Mouse (Mus musculus): ENCODE data around the gene Tbc1d22a.
"Not testable (repeated sequence)": the region's sequence is repeated elsewhere in the genome, so short reads cannot be mapped to it uniquely, and the experiment has no call there.

Gene Tbc1d22a

GRCm38 (mm10) chr15:86181321-86181720 lies 32.9 kb upstream of the Tbc1d22a start:
- not testable (repeated sequence) for DNase-seq

- DNase-seq = peak; percentile 53 to 73
Measured at GRCm38 (mm10) chr15:86181941-86182439, 32.3 kb upstream of the Tbc1d22a start.

- DNase-seq = peak; percentile 75 to 77
Measured at GRCm38 (mm10) chr15:86182646-86183045, 31.6 kb upstream of the Tbc1d22a start.

GRCm38 (mm10) chr15:86183484-86183883 lies 30.8 kb upstream of the Tbc1d22a start:
- DNase-seq = no peak

GRCm38 (mm10) chr15:86184071-86184470 lies 30.2 kb upstream of the Tbc1d22a start:
- DNase-seq = no peak

- peak; percentile 54 to 58 for DNase-seq
Measured at GRCm38 (mm10) chr15:86184851-86185688, 29.2 kb upstream of the Tbc1d22a start.

- peak; percentile 84 to 87 for DNase-seq
Measured at GRCm38 (mm10) chr15:86185689-86186569, 28.3 kb upstream of the Tbc1d22a start, which contains the start of gene Cerk. TSS of gene Cerk (minus strand) at chr15:86186141.

- peak; percentile 44 to 59 for DNase-seq
Measured at GRCm38 (mm10) chr15:86186686-86187085, 27.6 kb upstream of the Tbc1d22a start.

GRCm38 (mm10) chr15:86188186-86188585 lies 26.1 kb upstream of the Tbc1d22a start:
- peak in 1 of 2 experiments; percentile 53 for DNase-seq

- DNase-seq = peak; percentile 93 to 95
Measured at GRCm38 (mm10) chr15:86188746-86189470, 25.4 kb upstream of the Tbc1d22a start.

GRCm38 (mm10) chr15:86190387-86190786 lies 23.9 kb upstream of the Tbc1d22a start:
- DNase-seq = no peak

- DNase-seq = no peak
Measured at GRCm38 (mm10) chr15:86191505-86191904, 22.8 kb upstream of the Tbc1d22a start.

GRCm38 (mm10) chr15:86191933-86192332 lies 22.3 kb upstream of the Tbc1d22a start:
- DNase-seq = no peak

- not testable (repeated sequence) for DNase-seq
Measured at GRCm38 (mm10) chr15:86194676-86195453, 19.4 kb upstream of the Tbc1d22a start.

- DNase-seq = no peak
Measured at GRCm38 (mm10) chr15:86199052-86199451, 15.2 kb upstream of the Tbc1d22a start.

- no peak for DNase-seq
Measured at GRCm38 (mm10) chr15:86199482-86199881, 14.8 kb upstream of the Tbc1d22a start.

GRCm38 (mm10) chr15:86200169-86200568 lies 14.1 kb upstream of the Tbc1d22a start:
- no peak for DNase-seq

- DNase-seq = peak; percentile 36 to 73
Measured at GRCm38 (mm10) chr15:86201095-86201494, 13.2 kb upstream of the Tbc1d22a start.

- DNase-seq = peak in 1 of 2 experiments; percentile 49
Measured at GRCm38 (mm10) chr15:86201696-86202330, 12.4 kb upstream of the Tbc1d22a start.

GRCm38 (mm10) chr15:86202640-86203039 lies 11.6 kb upstream of the Tbc1d22a start:
- peak; percentile 77 to 79 for DNase-seq

- no peak for DNase-seq
Measured at GRCm38 (mm10) chr15:86203292-86203793, 10.9 kb upstream of the Tbc1d22a start.

All from lung, adult 18-20 months (tissue).